7 mouse cellular contexts compared by ENCODE assay signal in genomic region chr10:3307752-3308151, GRCm38 (mm10). TPM values are rescaled to one million over a fixed set of nuclear protein-coding genes. Genes with fewer than 3 reads are reported as not detected.
DNase-seq lines count a peak whose midpoint lies in the region; ATAC-seq and TF ChIP-seq lines count a peak whose summit lies in the region.

No protein-coding gene starts in this region.

- H3K9me3 ChIP-seq in lung, embryonic 14.5 days (ENCODE audit: low read depth, low read length), result no peaks in the 10 kb centered on the region
- H3K9me3 ChIP-seq in stomach, postnatal 0 days (ENCODE audit: control insufficient read depth, low read length), result no peaks in the 10 kb centered on the region

- DNase-seq in lung, embryonic 14.5 days, result peak; percentile 81
- DNase-seq in lung, adult 2 months, result no peak
- DNase-seq in cerebellum, adult 2 months, result peak; percentile 12 to 54
- DNase-seq in kidney, postnatal 10 days, result peak; percentile 34
- DNase-seq in lung, postnatal 10 days, result peak; percentile 37
- DNase-seq in thymus, postnatal 14 days, result no peak
- no peak for DNase-seq in stomach, postnatal 0 days (ENCODE audit: low spot score)

- no peak overlapping the region for H3K27ac ChIP-seq in lung, embryonic 14.5 days (ENCODE audit: low read depth)
- peak overlapping the region; percentile 20; the same call in 1 of the 2 replicates for H3K27ac ChIP-seq in cerebellum, adult 2 months (ENCODE audit: insufficient read depth, low read length)
- H3K27ac ChIP-seq in stomach, postnatal 0 days (replicated peaks), result no peak overlapping the region

- 40% methylated on average over 2 of the region's 2 CpGs for WGBS in lung, embryonic 14.5 days
- 34% methylated on average over 2 of the region's 2 CpGs for WGBS in lung, adult 2 months
- WGBS in cerebellum, adult 2 months, result 42% methylated on average over 2 of the region's 2 CpGs
- 32% methylated on average over 2 of the region's 2 CpGs for WGBS in stomach, postnatal 0 days

- no peak for ATAC-seq in lung, embryonic 14.5 days (ENCODE audit: insufficient read depth)
- ATAC-seq in stomach, postnatal 0 days (ENCODE audit: low FRiP score, low TSS enrichment), result no peak

- H3K4me1 ChIP-seq in lung, embryonic 14.5 days (ENCODE audit: insufficient read depth), result no peaks in the 10 kb centered on the region
- H3K4me1 ChIP-seq in lung, adult 2 months (ENCODE audit: control insufficient read depth, insufficient read depth, low read length), result no peaks in the 10 kb centered on the region
- peaks cover 9% of the 10 kb centered on the region for H3K4me1 ChIP-seq in cerebellum, adult 2 months (ENCODE audit: control insufficient read depth, insufficient read depth, low read length)
- no peaks in the 10 kb centered on the region for H3K4me1 ChIP-seq in stomach, postnatal 0 days (replicated peaks; ENCODE audit: control insufficient read depth, insufficient read depth)

- TF ChIP-seq POLR2A in lung, adult 2 months (IDR thresholded peaks at IDR 0.05; ENCODE audit: borderline replicate concordance, extremely low read depth, low read depth, low read length), result no peak
- no peak for TF ChIP-seq POLR2A in cerebellum, adult 2 months (IDR thresholded peaks at IDR 0.05; ENCODE audit: borderline replicate concordance, insufficient read depth, low read length)

- TF ChIP-seq CTCF in lung, embryonic 14.5 days (IDR thresholded peaks at IDR 0.05; ENCODE audit: low read depth), result no peak
- no peak for TF ChIP-seq CTCF in lung, adult 2 months (IDR thresholded peaks at IDR 0.05; ENCODE audit: insufficient read depth, low read length)
- no peak for TF ChIP-seq CTCF in cerebellum, adult 2 months (IDR thresholded peaks at IDR 0.05; ENCODE audit: borderline replicate concordance, insufficient read depth, low read depth, low read length)
- TF ChIP-seq CTCF in stomach, postnatal 0 days (IDR thresholded peaks at IDR 0.05; ENCODE audit: low read depth), result no peak

- no peak overlapping the region for H3K9ac ChIP-seq in lung, embryonic 14.5 days
- no peak overlapping the region for H3K9ac ChIP-seq in stomach, postnatal 0 days (ENCODE audit: low read length)

- no peaks in the 10 kb centered on the region for H3K27me3 ChIP-seq in lung, embryonic 14.5 days (ENCODE audit: insufficient read depth, low read length)
- no peaks in the 10 kb centered on the region for H3K27me3 ChIP-seq in cerebellum, adult 2 months (ENCODE audit: control insufficient read depth, insufficient read depth, low read length)
- H3K27me3 ChIP-seq in stomach, postnatal 0 days (ENCODE audit: control insufficient read depth, insufficient read depth, low read length), result no peaks in the 10 kb centered on the region

- H3K4me2 ChIP-seq in lung, embryonic 14.5 days, result no peak overlapping the region
- H3K4me2 ChIP-seq in stomach, postnatal 0 days (replicated peaks; ENCODE audit: low read depth), result no peak overlapping the region

- H3K36me3 ChIP-seq in lung, embryonic 14.5 days (ENCODE audit: insufficient read depth), result no peaks in the 10 kb centered on the region
- H3K36me3 ChIP-seq in stomach, postnatal 0 days (ENCODE audit: control insufficient read depth, insufficient read depth, low read length), result no peaks in the 10 kb centered on the region

- no peak for TF ChIP-seq EP300 in stomach, postnatal 0 days (optimal IDR thresholded peaks at IDR 0.05)

- no peak overlapping the region for H3K4me3 ChIP-seq in lung, embryonic 14.5 days (ENCODE audit: low read depth, low read length)
- H3K4me3 ChIP-seq in lung, adult 2 months (replicated peaks; ENCODE audit: extremely low read depth, low read depth, low read length), result no peak overlapping the region
- H3K4me3 ChIP-seq in cerebellum, adult 2 months (replicated peaks; ENCODE audit: insufficient read depth, low read depth, low read length), result no peak overlapping the region
- H3K4me3 ChIP-seq in stomach, postnatal 0 days (ENCODE audit: low read depth, low read length), result no peak overlapping the region

RNA-seq across cellular contexts. Expression of gene H60c, which starts 40.2 kb away (rescaled TPM):
- not detected in 2 replicates for polyA plus RNA-seq in lung, embryonic 14.5 days (2014; fragmentation: Nextera tagmentation; extraction: Ambion mirVana)
- polyA plus RNA-seq in lung, adult 2 months (2012; rRNA removed), result 0.32 and 1.6 TPM in 2 replicates
- not detected in 2 replicates for polyA plus RNA-seq in cerebellum, adult 2 months (2012; rRNA removed)
- 3.1 and 5.7 TPM in 2 replicates for polyA plus RNA-seq in stomach, postnatal 0 days (2015; fragmentation: Nextera tagmentation; extraction: Ambion mirVana)

RNA-seq across cellular contexts. Expression of gene Ppp1r14c, which starts 58.1 kb away (rescaled TPM):
- 36.9 and 45.0 TPM in 2 replicates for polyA plus RNA-seq in lung, embryonic 14.5 days (2014; fragmentation: Nextera tagmentation; extraction: Ambion mirVana)
- 25.2 and 36.1 TPM in 2 replicates for polyA plus RNA-seq in lung, adult 2 months (2012; rRNA removed)
- 12.4 and 13.4 TPM in 2 replicates for polyA plus RNA-seq in cerebellum, adult 2 months (2012; rRNA removed)
- polyA plus RNA-seq in stomach, postnatal 0 days (2015; fragmentation: Nextera tagmentation; extraction: Ambion mirVana), result 2.7 and 2.9 TPM in 2 replicates

Comparison
In these comparisons a context has a peak if more than half of its experiments do, and no peak if none do; other contexts are left out.
1. DNase-seq: peak in lung, embryonic 14.5 days (single experiment), cerebellum, adult 2 months (2 of 2), kidney, postnatal 10 days (single experiment) and lung, postnatal 10 days (single experiment); none in lung, adult 2 months (single experiment), thymus, postnatal 14 days (single experiment) and stomach, postnatal 0 days (single experiment).